Mouse (Mus musculus) heart, adult 8-10 months (tissue): ENCODE data around the gene Atp8b3. TPM values are rescaled to one million over a fixed set of nuclear protein-coding genes. Genes with fewer than 3 reads are reported as not detected.

Experiments
- DNase-seq: peaks from one replicate; pipeline ENCODE4 v3.0.0; 2022; ENCODE audit warnings: low spot score
- total RNA-seq, 4 experiments: library from RNA; stranded (reverse); gene quantifications; 2 replicates each; pipeline ENCODE4 v1.2.4; 2022

Atp8b3 gene
- total RNA-seq: not detected

DNA sequence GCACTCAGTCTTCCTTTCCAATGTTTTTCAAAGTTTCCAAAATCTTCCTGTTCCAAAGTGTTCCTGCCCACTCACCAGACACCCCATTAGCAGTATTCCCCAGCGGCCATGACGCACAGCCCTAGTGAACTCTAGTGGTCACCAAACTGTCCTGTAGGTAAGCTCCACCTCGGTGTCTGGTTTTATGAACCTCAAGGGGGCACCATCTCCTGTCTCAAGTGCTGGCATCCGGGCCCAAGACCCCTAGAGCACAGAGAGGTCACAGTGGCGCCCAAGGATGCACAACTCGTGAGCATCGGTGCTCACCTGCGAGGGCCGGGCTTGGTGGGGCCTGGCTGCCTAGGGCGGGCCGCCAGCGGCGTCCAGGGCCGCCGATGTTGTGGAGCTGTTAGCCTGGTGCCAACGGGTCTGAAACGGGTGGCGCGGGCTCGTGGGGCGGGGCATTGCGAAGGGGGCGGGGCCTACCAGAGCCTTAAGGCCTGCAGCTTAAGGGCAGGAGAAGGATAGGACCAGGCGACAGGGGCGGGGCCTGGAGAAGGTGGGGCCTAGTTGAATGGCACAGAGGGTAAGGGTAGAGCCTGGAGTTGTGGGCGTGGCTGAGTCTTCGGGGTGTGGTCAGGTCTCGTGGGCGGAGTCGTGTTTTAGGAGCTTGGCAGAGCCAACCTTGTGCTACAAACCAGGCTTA lies at the start of gene Atp8b3:
Atp8b3 (minus strand) TSS at position 415 of the 685 bp plus-strand sequence.
- DNase-seq: no peak

- peak; percentile 78 for DNase-seq
Observed at GRCm38 (mm10) chr10:80587305-80587657, 48.4 kb upstream of the Atp8b3 start.

DNA sequence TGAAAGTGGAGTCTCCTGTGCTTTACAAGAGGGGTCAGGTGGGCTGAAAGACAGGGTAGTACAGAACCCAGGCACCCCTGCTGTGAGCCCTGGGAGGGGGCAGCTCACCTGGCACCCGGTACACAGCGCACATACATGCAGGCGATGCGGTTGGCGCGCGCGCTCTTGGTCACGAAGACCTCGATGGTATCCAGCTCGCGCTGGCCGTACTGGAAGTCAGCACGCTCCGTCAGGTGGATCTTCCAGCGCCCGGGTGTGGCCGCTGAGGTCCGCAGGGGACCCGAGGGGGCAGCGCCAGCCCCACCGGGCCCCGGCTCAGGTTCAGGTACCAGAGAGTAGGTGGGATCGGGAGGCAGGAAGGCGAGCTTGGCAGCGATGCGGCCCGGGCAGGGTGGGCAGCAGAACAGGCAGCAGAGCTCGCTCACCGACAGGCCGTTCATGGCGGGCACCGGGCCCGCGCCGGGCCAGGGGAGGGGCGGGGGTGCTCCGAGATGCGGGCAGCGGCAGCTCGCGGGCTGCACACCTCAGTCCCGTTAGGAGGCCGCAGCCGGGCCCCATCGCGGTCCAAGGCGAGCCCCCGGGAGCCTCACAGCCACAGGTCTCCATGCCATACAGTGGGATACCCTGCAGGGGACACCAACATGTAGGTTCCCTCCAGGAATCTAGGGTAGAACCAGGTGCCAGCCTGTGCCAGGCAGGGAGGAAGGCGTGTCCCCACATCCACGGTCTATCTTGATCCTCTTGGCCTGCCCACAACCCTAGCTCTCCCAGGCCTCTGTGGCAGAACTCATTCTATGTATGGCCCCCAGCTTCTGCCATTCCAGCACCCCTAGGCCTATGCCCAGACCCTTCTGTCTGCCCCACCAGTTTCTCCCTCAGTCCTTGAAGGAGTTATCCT lies 47.7 kb upstream of the Atp8b3 start:
- DNase-seq: no peak

- DNase-seq: no peak
Observed at GRCm38 (mm10) chr10:80585581-80585980, 46.7 kb upstream of the Atp8b3 start.

- DNase-seq: no peak
Observed at GRCm38 (mm10) chr10:80584642-80585552, 46.0 kb upstream of the Atp8b3 start.

- no peak for DNase-seq
Observed at GRCm38 (mm10) chr10:80584045-80584488, 45.1 kb upstream of the Atp8b3 start.

DNA sequence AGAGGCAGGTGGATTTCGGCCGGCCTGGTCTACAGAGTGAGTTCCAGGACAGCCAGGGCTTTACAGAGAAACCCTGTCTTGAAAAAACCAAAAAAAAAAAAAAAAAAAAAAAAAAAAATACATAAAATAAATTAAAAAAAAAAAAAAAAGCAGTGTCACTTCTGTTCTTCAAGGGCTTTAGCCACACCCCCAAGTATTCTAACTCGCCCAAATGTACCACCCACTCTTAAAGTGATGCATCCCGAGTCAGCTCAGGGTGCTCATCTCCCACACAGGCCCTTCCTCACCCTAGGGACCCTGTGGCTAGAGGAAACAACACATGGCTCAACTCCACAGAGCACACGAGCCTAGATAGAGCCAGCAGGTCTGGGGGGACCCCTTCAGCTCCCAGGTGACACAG lies 44.1 kb upstream of the Atp8b3 start:
- no peak for DNase-seq

- no peak for DNase-seq
Observed at GRCm38 (mm10) chr10:80578911-80579310, 40.0 kb upstream of the Atp8b3 start.

DNA sequence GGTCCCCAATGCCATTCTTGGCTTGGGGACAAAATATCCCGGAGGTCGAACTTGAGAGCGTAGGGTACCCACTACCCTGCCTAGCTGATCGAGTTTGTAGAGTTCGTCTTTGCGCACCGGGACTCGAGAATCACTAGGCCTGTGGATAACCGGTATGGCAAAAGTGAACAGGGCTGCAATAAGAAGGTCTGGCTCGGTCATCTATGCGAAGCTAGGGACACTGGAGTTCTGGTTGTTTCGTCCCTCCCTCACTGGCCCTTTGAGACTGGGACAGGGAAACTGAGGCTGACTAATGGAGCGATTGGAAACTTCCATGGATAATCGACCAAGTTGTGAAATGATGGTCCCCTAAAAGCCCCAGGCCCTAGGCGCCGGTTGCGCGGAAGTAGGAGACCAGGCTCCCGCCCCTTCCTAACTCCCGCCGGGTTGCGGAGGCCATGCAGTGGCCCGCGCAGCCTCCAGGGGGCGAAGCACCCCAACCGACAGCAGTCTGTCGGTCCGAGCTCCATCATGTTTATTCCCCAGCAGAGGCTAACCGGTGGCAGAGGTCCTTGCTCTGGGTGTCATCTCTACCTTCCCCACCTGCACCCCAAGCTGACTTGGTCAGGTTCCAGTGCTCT lies 39.3 kb upstream of the Atp8b3 start:
- peak; percentile 83 for DNase-seq

DNA sequence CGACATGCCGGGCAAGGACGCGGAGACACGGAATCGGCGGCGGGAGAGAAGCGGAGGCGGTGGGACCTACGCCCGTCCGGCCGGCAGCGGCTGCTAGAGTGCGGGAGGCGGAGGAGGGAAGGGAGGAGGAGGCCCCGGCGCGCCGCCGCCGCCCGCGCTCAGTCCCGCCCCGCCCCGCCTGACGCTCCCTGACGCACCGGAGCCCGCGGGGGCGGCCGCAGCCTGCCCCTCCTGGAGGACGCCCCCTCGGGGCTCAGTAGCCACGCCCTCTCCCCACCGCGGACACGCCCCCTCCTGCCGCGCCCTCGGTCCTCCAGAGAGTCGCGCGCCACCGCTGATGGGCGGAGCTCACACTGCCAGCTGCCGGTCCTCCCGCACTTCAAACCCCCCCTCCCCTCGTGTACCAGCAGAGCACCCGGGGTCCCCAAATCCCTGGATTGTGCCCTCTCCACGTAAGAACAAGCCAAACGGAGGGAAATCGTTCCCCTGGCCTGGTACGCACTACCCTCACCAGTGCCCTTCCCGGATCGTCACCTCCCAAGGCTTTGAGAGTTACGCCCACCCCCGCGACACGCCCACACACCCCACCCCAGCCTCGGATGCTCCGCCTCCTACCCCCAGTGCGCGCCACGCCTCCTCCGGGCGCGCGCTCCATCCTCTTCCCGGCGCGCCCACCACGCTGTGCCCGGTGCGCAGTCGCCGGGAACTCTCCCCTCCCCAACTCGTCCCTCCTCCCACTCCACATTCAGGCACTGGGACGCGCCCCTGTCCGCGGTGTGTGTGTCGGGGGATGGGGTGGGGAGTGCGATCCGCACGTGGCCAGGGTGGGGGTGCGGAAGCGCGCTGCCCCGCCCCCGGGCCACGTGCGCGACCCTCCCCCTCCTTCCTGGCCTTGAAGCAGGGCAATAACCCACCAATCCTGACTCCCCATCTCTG lies 38.5 kb upstream of the Atp8b3 start, which contains the start of gene Klf16:
Klf16 (minus strand) TSS at position 127 of the 936 bp plus-strand sequence.
- DNase-seq: peak; percentile 98

- no peak for DNase-seq
Observed at GRCm38 (mm10) chr10:80576351-80577194, 37.6 kb upstream of the Atp8b3 start.

- DNase-seq: no peak
Observed at GRCm38 (mm10) chr10:80575925-80576324, 37.0 kb upstream of the Atp8b3 start.

GRCm38 (mm10) chr10:80574896-80575295 lies 36.0 kb upstream of the Atp8b3 start:
- DNase-seq: no peak

GRCm38 (mm10) chr10:80573944-80574343 lies 35.0 kb upstream of the Atp8b3 start:
- no peak for DNase-seq

DNA sequence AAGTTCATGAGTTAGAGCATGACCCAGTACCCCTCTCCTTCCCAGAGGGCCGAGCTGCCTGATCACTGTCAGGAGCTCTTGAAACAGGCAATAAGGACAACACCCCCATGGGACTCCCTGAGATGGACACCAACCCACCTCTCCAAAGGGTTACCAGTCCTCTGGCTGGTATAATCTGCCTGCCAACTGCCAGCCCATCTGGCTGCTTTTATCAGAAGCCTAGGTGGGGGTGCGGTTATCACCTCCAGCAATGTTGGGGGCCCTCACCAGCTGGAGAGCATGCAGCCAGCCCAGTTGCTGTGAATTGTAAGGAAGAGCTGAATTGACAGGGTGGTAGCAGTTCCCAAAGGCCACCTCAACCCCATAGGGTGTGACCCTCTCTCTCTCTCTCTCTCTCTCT lies 33.6 kb upstream of the Atp8b3 start:
- no peak for DNase-seq

DNA sequence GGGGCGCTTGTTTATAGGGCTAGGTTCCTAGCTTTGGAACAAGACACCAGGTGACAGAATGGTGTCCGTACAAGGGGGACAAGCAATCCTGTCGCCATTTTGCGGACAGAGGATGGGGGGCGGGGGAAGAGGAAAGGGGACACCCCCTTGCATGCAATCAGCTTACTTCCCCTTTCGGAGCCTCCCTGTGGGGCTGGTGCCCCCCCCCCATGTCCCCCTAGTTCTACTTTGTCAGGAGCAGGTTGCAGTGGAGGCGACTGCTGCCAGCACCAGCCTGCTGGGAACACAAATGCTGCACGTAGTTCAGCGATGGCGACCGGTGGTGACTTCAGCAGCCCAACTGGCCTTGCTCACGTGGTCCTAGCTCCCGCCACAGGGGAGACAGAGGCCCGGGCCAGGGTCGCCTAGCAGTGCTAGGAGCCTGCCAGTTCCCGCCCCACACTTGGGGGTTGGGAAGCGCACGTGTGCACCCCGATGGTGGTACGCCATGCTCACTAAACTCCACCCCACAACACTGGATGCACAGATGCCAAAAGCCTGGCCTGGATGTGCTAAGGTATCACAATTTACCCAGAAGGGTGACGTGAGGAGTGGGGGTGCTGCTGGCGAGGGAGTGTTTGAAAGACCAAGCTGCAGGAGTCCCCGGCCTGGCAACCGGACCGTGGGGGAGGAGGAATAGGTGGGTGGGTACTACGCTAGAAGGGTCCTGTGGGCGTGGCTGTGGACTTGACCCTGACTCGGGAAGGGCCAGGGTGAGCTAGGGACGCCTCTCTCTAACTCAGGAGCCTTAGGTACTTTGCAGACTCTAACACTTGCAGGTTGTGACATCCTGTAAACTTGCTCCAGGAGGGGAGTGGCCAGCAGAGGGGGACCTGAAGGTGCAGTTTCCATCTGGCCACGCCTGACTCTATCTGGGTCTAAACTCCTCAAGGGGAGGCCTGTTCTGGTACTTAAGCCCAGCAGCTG lies 32.2 kb upstream of the Atp8b3 start:
- no peak for DNase-seq

DNA sequence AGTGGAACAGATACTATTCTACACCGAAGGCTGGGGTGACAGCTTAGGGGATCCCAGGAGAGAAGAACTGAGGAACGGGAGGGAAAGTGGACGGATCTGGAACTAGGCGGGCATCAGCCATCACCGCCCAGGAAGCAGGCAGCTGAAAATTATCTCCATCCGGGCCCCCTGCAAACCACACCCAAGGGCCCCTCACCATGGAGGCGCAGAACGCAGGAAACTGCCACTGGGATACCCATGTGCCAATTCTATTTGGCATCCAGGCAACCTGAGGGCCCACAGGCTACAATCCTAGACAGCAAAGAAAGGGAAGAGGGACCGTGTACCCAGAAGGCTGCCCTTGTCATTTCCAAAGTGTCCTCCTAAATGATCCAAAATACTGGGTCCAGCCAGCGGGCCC lies 31.5 kb upstream of the Atp8b3 start:
- DNase-seq: no peak

- DNase-seq: no peak
Observed at GRCm38 (mm10) chr10:80569664-80570066, 30.7 kb upstream of the Atp8b3 start.
